Mouse (Mus musculus): ENCODE results near the gene Keg1. TPM values are rescaled to one million over a fixed set of nuclear protein-coding genes. Genes with fewer than 3 reads are reported as not detected.
"Not testable (repeated sequence)": the region's sequence is repeated elsewhere in the genome, so short reads cannot be mapped to it uniquely, and the experiment has no call there.

Keg1 gene
- total RNA-seq (2022) = not detected

DNA sequence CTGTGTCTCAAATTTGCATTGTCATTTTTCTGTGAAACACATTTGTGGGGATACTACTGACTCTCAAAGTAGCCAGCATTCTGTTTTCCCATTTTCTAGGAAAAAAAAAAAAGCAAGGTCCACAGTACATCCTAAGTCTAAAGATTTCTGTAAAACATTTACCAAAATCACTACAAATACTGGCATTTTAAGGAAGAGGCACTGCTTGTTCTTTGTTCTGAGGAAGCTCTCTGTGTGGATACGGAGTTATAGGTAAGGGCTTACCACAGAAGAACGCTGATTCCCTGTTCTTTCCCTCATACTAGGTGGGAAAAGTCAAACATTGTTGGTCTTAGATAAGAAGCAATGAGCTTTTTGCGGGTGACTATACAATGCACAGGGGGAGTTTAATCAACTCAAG, at the start of gene Keg1:
TSS of gene Keg1 (plus strand) at position 197 of the 400 bp plus-strand sequence.
- no peak for DNase-seq (ENCODE audit: low spot score in 2 of 2)

DNA sequence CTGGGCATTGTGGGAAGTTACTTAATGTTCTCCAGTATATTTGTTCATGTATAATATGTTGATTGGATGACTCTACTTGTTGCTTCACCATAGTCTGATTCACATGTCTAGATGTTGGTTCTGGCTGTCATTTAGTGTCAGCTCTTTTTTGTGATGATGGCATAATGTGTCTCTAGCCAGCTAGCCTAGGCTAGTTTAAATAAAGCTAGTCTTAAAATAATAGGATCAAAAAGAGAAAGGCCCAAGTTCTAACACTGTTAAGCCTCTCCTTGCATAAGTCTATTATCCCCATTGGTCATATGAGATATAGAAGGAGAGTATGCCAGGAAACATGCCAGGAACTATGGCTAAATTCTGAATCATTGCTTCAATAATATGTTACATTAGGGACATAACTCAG, 46.1 kb upstream of the Keg1 start:
- no peak for DNase-seq (ENCODE audit: low spot score in 2 of 2)

DNA sequence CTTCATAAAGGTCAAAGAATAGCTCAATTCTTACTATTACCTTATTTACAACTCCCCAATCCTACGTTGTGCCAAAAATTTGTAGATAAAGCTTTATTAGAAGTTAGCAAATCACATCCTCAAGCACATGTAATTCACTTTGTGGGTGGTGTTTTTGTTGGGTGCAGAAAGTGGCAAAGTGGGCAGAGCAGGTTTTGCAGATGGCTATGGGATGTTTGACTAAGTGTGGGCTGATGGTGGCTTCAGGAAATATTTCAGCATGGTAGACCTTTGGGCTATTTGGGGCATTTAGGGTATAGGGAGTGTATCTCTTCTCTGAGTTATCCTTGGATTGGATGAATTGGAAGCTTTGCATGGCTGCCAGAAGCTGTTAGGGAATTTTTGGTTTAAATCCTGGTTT, 29.4 kb upstream of the Keg1 start:
- DNase-seq (ENCODE audit: low spot score in 2 of 2) = no peak

DNA sequence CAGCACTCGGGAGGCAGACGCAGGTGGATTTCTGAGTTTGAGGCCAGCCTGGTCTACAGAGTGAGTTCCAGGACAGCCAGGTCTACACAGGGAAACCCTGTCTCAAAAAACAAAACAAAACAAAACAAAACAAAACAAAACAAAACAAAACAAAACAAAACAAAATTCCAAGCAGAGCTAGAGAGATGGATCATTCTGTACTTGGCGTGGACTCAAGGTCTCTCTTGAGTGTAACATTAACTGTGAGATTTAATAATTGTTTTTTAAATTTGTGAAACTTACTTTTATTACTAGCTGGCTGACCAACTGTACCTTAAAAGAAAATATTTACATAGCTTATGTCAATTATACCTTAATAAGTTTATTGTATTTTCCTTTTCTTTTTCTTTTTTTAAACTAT, 27.0 kb upstream of the Keg1 start:
- DNase-seq (ENCODE audit: low spot score in 2 of 2) = not testable (repeated sequence)

DNA sequence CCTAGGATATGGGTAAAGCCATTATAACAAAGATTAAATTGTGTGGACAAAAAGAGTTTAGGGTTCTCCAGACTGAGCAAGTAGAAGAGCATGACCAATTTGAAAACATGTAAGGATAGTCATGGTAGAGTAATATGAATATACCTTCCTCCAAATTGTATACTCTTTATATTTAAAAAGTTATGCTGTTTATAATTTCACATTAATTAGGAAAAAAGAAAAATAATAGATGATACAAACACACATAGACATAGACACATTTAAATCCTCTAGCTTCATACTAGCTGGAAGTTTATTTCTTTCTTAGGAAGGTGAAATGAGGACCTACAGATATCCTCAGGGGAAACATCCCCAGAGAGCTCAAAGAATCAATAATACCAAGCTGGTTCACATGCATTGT, 25.4 kb upstream of the Keg1 start, which contains the start of gene Olfr1442:
TSS of gene Olfr1442 (plus strand) at position 301 of the 400 bp plus-strand sequence.
- no peak for DNase-seq (ENCODE audit: low spot score in 2 of 2)

DNA sequence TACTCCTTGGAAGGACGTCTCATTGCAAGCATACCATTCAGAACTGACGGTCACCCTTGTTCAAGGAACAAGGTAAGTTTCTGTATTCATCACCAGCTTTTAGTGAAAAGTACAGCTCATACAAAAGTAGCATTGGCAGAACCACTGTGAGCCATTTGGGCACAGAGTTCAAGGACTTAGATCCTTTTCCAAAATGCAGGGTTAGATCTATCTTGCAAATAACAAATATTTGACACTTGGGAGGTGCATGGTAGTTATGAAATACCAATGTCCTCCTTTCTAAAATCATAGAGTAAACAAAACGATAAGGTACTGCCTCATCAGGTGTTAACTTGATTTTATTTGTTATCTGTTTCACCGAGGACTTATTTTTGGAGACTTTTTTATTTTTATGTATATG, 24.5 kb upstream of the Keg1 start:
- no peak for DNase-seq (ENCODE audit: low spot score in 2 of 2)

DNA sequence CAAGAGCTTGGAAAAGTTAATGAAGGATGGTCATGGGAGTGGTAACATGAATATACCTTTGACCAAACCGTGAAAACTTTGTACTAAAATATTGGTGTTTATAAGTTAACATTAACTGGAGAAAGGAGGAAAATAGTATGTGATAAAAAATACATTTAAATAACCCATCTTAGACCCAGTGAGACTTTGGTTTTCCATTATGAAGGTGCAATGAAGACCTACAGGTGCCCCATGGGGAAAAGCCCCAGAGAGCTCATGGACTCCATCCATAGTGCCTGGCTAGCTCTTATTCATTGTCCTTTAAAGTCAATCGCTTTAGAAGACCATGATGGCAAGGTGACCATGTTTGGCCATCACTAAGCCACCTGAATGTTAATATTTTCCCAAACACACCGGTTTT, 17.8 kb upstream of the Keg1 start, which contains the start of gene Olfr1443:
TSS of gene Olfr1443 (plus strand) at position 301 of the 400 bp plus-strand sequence.
- no peak for DNase-seq (ENCODE audit: low spot score in 2 of 2)

DNA sequence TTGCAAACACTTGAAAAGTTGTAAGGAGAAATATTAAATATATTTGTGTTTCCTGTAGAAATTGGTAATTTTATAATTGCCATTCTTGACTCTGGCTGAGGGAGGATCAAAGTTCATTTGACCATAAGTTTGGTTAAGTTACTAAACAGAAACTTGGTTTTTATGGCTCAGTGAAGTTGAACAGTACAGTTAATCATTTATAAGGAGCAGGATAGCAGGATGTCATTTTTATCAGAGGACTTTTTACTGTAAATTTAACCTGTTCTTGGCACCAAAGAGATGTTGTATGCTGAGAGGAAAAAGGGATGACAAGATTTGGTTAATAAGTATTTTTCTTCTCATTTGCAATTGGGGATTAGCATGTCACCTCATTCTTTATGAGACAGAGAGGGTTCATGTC, 10.9 kb upstream of the Keg1 start:
- no peak for DNase-seq (ENCODE audit: low spot score in 2 of 2)

DNA sequence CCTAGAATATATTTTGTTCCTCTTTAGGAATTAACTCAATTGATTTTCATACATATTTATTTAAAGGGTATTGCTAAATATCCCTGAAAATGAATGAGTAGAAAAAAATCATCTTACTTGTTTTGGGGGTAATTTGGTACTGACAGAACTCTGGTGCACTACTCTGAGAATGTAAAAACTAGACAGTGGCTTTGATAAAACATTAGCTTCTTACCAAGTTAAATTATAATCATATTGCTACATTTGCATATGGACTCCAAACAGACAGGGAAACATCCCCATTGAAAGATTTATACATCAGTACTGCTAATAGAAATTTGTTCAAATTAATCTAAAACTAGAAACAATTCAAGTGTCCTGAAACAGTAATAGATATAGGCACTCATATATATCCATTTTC, 10.4 kb upstream of the Keg1 start:
- DNase-seq (ENCODE audit: low spot score in 2 of 2) = no peak

DNA sequence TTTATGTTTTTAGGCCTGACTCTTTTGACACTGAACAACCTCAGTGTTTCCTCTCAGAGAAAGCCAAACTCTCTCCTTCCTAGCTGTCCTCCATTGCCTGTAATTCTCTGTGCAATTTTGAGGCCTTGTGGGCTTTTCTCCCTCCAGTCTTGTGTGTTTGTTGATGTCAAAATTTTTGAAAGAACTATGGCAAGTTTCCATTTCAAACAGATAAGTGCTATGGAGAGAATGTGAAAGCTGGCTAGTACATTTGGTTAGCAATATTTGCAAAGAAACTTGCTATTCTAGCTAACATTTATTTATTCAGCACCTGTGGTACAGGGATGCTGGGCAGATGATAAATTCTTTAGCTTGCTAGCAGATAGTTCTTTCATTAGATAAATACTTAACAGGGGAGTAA, 635 bp downstream of the Keg1 start:
- DNase-seq (ENCODE audit: low spot score in 2 of 2) = no peak

DNA sequence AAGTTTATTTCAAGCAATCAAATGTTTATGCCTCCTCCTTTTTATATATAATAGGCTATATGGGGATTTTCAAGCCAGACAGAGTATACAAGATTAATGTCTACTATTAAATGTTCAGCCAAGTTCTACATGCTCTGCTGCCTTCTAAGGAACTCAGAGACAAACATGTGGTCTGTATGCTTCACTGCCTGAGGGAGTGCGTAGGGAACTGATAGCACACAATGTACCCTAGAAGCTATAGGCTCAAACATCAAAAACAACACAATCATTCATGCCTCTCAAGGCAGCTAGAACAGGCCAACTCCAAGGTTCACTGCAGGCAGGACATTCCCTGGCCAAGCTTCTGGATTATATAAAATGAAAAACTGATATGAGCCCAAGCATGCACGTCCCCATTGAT, 12.9 kb downstream of the Keg1 start:
- no peak for DNase-seq (ENCODE audit: low spot score in 2 of 2)

DNA sequence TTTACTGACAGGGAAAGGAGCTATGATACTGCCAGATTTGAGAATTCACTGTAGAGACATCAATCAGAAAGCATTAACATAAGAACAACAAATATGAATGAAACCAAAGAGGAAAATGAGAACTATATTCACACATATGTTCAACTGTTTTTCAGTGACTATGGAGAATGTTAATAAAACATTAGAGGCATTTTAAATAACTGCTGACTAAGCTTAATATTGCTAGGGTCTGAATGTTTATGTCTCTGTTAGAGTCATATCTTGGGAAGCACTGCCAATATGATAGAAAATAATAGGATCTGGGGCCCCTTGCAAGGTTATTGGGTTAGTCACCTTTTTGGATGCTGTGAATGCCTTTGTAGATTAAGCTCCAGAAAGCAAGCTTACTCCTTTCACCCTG, 13.4 kb downstream of the Keg1 start:
- no peak for DNase-seq (ENCODE audit: low spot score in 2 of 2)

DNA sequence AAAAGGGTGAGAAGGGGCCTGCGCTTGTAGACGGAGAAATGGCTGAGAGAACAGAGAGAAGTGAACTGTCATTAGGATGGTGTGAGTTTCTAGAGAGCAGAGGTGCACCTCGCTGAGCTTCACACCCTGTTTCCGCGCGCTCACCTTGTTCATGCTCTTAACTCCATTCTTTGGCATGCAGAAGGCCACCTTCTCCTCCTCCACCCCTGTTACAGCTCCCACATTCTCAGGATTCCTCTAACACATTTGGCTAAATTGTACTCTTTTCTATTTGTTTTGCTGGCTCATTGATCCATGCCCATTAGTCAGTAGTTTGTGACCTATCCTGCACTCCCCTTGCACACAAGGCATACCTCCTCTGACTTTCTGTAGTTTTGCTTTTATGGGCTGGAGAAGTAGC, 23.6 kb downstream of the Keg1 start:
- DNase-seq (ENCODE audit: low spot score in 2 of 2) = no peak

DNA sequence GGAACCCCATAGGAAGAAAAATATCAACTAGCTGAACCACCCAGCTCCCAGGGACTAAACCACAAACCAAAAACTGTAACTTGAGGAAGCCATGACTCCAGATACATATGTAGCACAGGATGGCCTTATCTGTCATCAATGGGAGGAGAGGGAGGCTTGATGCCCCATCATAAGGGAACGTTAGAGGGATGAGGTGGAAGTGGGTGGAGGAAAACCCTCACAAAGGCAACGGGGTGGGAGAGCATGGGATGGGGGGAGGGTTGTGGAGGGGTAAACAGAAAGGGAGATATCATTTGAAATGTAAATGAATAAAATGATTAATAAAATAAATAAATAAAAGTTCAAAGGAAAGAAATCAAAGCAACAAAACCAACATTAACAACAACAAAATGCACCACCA, 24.9 kb downstream of the Keg1 start:
- no peak for DNase-seq (ENCODE audit: low spot score in 2 of 2)

DNA sequence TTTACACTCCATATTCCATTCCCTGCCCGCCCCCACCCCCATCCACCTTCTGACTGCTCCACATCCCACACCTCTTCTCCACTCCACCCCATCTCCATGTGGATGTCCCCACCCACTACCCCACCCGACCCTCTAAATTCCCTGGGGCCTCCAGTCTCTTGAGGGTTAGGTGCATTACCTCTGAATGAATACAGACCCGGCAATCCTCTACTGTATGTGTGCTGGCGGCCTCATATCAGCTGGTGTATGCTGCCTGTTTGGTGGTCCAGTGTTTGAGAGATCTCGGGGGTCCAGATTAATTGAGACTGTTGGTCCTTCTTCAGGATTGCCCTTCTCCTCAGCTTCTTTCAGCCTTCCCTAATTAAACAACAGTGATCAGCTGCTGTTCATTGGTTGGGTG, 25.3 kb downstream of the Keg1 start:
- DNase-seq (ENCODE audit: low spot score in 2 of 2) = not testable (repeated sequence)

DNA sequence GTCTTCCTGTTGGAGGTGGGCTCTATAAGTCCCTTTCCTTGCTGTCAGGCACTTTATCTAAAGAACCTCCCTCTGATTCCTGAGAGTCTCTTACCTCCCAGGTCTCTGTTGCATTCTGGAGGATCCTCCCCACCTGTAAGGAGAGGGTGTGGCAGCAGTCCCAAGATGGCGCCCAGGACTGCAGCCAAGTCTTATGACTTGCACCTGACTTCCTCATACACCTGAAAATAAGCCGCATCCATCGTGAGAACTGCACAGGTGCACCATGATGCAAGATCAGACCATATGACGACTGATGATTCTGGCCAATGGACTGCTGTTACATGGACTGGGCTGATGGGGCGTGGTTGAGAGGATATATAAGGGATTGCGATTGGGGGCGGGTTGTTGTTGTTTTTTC, 26.0 kb downstream of the Keg1 start:
- DNase-seq (ENCODE audit: low spot score in 2 of 2) = not testable (repeated sequence)

DNA sequence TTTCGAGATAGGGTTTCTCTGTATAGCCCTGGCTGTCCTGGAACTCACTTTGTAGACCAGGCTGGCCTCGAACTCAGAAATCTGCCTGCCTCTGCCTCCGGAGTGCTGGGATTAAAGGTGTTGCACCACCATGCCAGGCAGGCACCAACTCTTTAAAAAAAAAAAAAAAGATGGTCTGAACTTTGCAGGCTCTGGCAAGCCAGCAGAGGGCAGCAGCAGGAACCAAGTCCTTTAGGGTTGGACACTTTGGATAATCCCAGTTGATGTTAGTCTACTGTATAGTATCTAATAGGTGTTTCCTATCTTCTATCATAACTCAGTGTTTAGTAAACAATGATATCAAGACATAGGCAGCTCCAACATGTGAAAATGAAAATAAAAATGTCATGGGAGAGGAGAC, 26.7 kb downstream of the Keg1 start:
- DNase-seq (ENCODE audit: low spot score in 2 of 2) = no peak

DNA sequence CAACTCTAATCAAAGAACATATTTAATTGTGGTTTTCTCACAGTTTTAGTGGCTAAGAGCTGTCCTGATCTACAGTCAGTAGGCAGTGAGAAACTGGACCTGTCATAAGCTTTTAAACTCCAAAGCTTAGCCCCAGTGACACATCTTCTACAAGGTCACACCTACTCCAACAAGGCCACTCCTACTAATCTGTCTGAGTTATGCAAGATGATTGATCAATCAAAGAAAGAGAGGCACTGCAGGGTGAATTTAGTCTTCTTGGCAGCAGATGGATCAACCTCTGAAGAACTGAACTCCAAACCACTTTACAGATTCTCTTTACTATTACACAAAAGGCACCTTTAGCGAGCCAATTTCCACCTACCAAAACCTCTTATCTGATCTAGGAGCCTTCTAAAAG, 30.3 kb downstream of the Keg1 start:
- DNase-seq (ENCODE audit: low spot score in 2 of 2) = no peak

DNA sequence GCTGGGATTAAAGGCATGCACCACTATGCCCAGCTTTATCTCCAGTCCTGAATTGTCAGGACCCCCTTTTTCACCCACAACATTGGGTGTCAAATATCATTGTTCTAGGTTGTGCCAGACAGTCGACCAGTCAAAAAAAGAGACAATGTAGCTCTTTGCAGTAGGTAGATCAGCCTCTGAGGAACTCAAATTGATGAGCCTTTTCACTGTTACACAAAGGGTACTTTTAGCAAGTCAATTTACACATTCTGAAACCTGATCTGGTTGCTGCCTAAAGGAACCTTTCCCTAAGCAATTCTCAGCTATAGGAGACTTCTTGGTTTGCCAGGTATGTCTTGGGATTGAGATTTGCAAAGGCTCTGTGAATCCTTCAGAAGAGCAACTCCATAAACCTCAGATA, 35.5 kb downstream of the Keg1 start:
- DNase-seq (ENCODE audit: low spot score in 2 of 2) = no peak

DNA sequence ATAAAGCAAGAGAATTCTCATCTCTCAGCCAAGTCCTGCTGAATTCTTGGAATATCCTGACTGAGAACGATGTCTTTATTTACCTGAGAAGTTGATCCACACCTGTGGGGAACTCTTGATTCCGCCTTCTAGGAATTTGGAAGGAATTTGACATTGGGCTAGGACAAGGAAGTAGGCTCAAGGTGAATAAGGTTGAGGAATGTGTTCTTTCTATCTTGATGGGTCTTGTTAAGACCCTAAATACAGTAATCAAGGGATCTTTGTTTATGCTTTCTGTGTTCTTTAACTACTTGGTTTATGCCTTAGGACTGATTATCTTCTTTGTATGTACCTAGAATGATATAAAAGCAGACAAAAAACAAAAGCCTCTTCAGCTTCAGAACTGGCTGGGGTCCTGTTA, 36.4 kb downstream of the Keg1 start:
- no peak for DNase-seq (ENCODE audit: low spot score in 2 of 2)

DNA sequence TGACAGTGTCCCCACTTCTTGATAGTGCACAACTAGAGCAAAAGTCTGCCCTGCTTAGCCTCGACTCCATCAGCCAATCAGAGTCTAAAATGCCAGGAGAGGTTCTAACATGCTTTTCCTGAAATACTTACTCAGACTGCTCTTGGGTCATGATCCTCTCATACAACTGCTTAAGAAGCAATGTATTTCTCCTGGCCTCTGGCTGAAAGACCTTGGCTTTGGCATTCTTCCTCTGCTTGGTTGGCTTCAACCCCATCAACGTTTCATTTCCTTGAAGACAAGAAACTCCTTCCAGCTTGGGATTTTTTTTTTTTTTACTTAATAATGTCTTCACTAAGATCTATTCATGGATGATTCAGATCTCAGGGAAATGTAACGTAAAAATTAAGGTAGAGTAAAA, 60.7 kb downstream of the Keg1 start:
- no peak for DNase-seq (ENCODE audit: low spot score in 2 of 2)

DNA sequence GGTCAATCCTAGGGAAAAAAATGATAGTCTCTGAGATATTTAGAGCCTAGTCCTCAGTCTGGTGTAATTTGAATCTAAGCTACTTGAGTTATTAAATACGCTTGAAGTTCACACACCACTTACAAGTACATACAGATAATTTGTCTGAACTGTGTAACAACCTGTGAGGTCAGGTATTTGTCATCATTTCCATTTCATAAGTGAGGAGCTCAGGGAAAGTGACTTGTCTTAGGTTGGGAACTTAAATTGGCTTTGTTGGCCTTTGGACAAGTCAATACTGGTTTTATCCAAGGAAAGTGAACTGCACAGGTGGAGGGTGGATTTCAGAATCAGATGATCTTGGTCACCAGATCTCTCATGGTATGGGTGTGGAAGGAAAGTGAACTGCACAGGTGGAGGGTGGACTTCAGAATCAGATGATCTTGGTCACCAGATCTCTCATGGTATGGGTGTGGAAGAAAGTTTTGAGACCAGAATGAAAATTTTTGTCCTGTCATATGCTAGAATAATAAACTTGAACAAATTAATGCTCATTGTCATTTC, 63.4 kb downstream of the Keg1 start:
- DNase-seq (ENCODE audit: low spot score in 2 of 2) = no peak

DNA sequence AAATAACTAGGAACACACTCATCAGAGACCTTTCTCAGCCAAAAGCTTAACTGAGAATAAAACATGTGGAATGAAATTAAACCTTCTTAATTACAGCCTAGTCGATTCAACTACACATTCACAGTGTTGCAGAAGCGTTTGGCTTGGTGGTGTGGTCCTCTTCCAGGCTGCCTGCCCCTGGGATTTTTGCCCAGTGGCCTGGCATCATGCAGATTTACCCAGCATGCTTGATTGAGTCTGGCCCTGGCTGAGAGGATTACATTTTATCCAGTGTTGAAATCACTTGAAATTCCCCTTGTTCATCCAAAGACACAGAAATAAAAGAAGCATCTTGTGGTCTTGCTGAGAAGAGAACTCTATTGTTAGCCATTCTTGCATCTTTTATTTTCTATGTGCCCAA, 64.1 kb downstream of the Keg1 start:
- peak in 1 of 2 experiments; percentile 22 for DNase-seq (ENCODE audit: low spot score in 2 of 2)

All from left cerebral cortex, adult 8-10 months (tissue).